Mouse (Mus musculus) forelimb bud, embryonic 11.5 days (tissue): ENCODE results near the gene Osbpl11.
"Not testable (repeated sequence)": the region's sequence is repeated elsewhere in the genome, so short reads cannot be mapped to it uniquely, and the experiment has no call there.

Experiments used
- DNase-seq: peaks from one replicate; pipeline ENCODE4 v3.0.0-alpha.2; 2012; ENCODE audit warnings: low read depth, low spot score

The Osbpl11 gene

GRCm38 (mm10) chr16:33177722-33178121, 7.1 kb upstream of the Osbpl11 start:
- no peak for DNase-seq

GRCm38 (mm10) chr16:33178278-33179074, 6.4 kb upstream of the Osbpl11 start:
- no peak for DNase-seq

- DNase-seq = not testable (repeated sequence)
Observed at GRCm38 (mm10) chr16:33179222-33179621, 5.6 kb upstream of the Osbpl11 start.

- DNase-seq = no peak
Observed at GRCm38 (mm10) chr16:33179911-33180310, 5.0 kb upstream of the Osbpl11 start.

- no peak for DNase-seq
Observed at GRCm38 (mm10) chr16:33180793-33181192, 4.1 kb upstream of the Osbpl11 start.

- peak; percentile 21 for DNase-seq
Observed at GRCm38 (mm10) chr16:33185261-33186046, 583 bp downstream of the Osbpl11 start.

GRCm38 (mm10) chr16:33186134-33186533, 1.3 kb downstream of the Osbpl11 start:
- no peak for DNase-seq

- DNase-seq = no peak
Observed at GRCm38 (mm10) chr16:33188076-33188475, 3.2 kb downstream of the Osbpl11 start.

GRCm38 (mm10) chr16:33191671-33192091, 6.8 kb downstream of the Osbpl11 start:
- no peak for DNase-seq

- DNase-seq = no peak
Observed at GRCm38 (mm10) chr16:33192280-33192679, 7.4 kb downstream of the Osbpl11 start.

- DNase-seq = peak; percentile 31
Observed at GRCm38 (mm10) chr16:33193649-33194048, 8.8 kb downstream of the Osbpl11 start.

GRCm38 (mm10) chr16:33195686-33196313, 10.9 kb downstream of the Osbpl11 start:
- no peak for DNase-seq

- DNase-seq = no peak
Observed at GRCm38 (mm10) chr16:33196578-33196977, 11.7 kb downstream of the Osbpl11 start.

- DNase-seq = no peak
Observed at GRCm38 (mm10) chr16:33200589-33200988, 15.7 kb downstream of the Osbpl11 start.

- DNase-seq = no peak
Observed at GRCm38 (mm10) chr16:33210812-33211211, 25.9 kb downstream of the Osbpl11 start.

- no peak for DNase-seq
Observed at GRCm38 (mm10) chr16:33216313-33217003, 31.6 kb downstream of the Osbpl11 start.

- not testable (repeated sequence) for DNase-seq
Observed at GRCm38 (mm10) chr16:33217553-33218085, 32.7 kb downstream of the Osbpl11 start.

GRCm38 (mm10) chr16:33222482-33222881, 37.6 kb downstream of the Osbpl11 start:
- DNase-seq = no peak

- no peak for DNase-seq
Observed at GRCm38 (mm10) chr16:33224381-33224780, 39.5 kb downstream of the Osbpl11 start.

- no peak for DNase-seq
Observed at GRCm38 (mm10) chr16:33234128-33234527, 49.3 kb downstream of the Osbpl11 start.

- DNase-seq = no peak
Observed at GRCm38 (mm10) chr16:33236151-33236550, 51.3 kb downstream of the Osbpl11 start.
